ENCODE assay signal across 17 mouse cellular contexts in the genomic region with DNA sequence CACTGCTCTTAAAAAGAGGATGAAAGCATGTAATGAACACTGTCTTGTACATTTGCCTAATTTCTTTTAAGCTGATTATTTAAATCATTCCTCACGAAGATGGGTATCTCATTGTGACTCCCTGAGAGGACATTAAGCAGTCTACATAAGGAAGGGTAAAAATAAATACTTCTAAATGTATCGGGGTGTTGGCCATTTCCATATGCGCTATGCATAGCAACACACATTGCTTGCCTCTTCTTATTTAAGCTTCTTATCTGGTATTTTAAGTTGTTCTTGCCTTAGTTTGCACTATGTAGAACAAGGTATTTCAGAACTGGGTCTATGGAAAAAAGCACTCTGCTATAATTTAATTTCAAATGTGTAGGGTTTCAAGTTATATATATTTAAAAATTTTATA.
"Had no signal": no experiment of that assay in that cellular context is flagged by ENCODE, and none has a peak within 500 bp of the region (broad histone marks: within the 10 kb centered on the region; RNA-seq: fewer than 3 reads in every experiment).

No protein-coding gene starts in this region.

- H3K27me3 ChIP-seq: midbrain, embryonic 13.5 days; neural tube, embryonic 13.5 days; neural tube, embryonic 15.5 days had no signal

- H3K4me1 ChIP-seq: midbrain, embryonic 10.5 days; midbrain, embryonic 13.5 days; neural tube, embryonic 13.5 days; neural tube, embryonic 15.5 days had no signal

- H3K4me2 ChIP-seq: lung, embryonic 14.5 days; midbrain, embryonic 13.5 days; neural tube, embryonic 13.5 days; neural tube, embryonic 15.5 days had no signal

- ATAC-seq: midbrain, embryonic 13.5 days; midbrain, embryonic 16.5 days had no signal

- H3K36me3 ChIP-seq: midbrain, embryonic 10.5 days; midbrain, embryonic 13.5 days; neural tube, embryonic 13.5 days; neural tube, embryonic 15.5 days had no signal

- H3K9ac ChIP-seq: lung, embryonic 14.5 days; midbrain, embryonic 13.5 days; neural tube, embryonic 13.5 days; neural tube, embryonic 15.5 days had no signal

- DNase-seq: lung, adult 18-20 months; lung, embryonic 14.5 days; lung, postnatal 10 days; lung, postnatal 4 days; retina, postnatal 1 day; right cerebral cortex, postnatal 25 days; right cerebral cortex, postnatal 4 days; spleen, adult 18-20 months; thymus, adult 2 months; thymus, postnatal 25 days; thymus, postnatal 4 days had no signal

- H3K9me3 ChIP-seq: midbrain, embryonic 10.5 days; neural tube, embryonic 13.5 days; neural tube, embryonic 15.5 days had no signal

- H3K4me3 ChIP-seq: midbrain, embryonic 10.5 days; midbrain, embryonic 13.5 days; myocyte; neural tube, embryonic 13.5 days; neural tube, embryonic 15.5 days had no signal

- H3K27ac ChIP-seq: midbrain, embryonic 10.5 days; midbrain, embryonic 13.5 days; neural tube, embryonic 13.5 days; neural tube, embryonic 15.5 days had no signal
